Comparison of ENCODE assay signal across 11 mouse cellular contexts in the genomic region with DNA sequence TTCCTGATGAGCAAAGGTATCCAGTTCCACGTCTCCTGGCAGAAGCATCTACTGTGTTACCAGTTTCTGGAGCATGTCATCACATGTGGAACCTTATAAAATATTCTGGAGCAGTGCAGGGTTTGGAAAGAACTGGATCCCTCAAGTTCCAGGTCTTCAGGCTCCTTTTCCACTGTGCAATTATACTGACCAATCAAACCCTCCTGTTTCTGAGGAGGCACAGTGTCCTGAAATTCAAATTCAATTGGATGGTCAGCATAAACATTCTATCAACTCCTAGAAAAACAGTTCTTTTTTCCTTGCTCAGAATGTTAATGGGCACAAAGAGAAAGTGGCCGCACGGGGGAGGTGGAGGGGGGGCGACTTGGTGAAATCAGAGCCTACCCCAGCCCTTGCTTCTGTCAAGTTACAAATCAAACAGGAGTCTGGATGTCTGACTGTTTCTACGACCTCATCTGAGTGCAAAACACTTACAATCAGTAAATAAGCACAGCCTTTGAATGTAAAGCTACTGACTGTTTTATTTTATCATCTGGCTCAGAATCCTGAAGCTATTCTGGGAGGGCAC.
DNase-seq lines count a peak whose midpoint lies in the region; ATAC-seq and TF ChIP-seq lines count a peak whose summit lies in the region.
"Had no signal": no experiment of that assay in that cellular context is flagged by ENCODE, and none has a peak within 500 bp of the region (broad histone marks: within the 10 kb centered on the region; RNA-seq: fewer than 3 reads in every experiment).

No protein-coding gene starts in this region.

- H3K36me3 ChIP-seq in embryonic facial prominence, embryonic 10.5 days (replicated peaks), result no peaks in the 10 kb centered on the region
- no peaks in the 10 kb centered on the region for H3K36me3 ChIP-seq in embryonic facial prominence, embryonic 15.5 days
- no peaks in the 10 kb centered on the region for H3K36me3 ChIP-seq in myocyte (ENCODE audit: control insufficient read depth, insufficient read depth)

- TF ChIP-seq POLR2A in myocyte (IDR thresholded peaks at IDR 0.05; ENCODE audit: insufficient read length, low read depth), result no peak

- H3K79me2 ChIP-seq in myocyte (ENCODE audit: control insufficient read depth, insufficient read depth), result no peaks in the 10 kb centered on the region

- no peaks in the 10 kb centered on the region for H3K9me3 ChIP-seq in embryonic facial prominence, embryonic 10.5 days
- no peaks in the 10 kb centered on the region for H3K9me3 ChIP-seq in embryonic facial prominence, embryonic 15.5 days (replicated peaks)

- no peak for ATAC-seq in embryonic facial prominence, embryonic 15.5 days (ENCODE audit: insufficient number of reproducible peaks, low FRiP score, low TSS enrichment, low read depth)
- ATAC-seq: hindbrain, postnatal 0 days had no signal

- H3K4me3 ChIP-seq in embryonic facial prominence, embryonic 10.5 days, result no peak overlapping the region
- H3K4me3 ChIP-seq in embryonic facial prominence, embryonic 15.5 days (replicated peaks), result no peak overlapping the region
- no peak overlapping the region for H3K4me3 ChIP-seq in myocyte

- no peaks in the 10 kb centered on the region for H3K27me3 ChIP-seq in embryonic facial prominence, embryonic 10.5 days (replicated peaks; ENCODE audit: low read depth, poor library complexity, severe bottlenecking)
- H3K27me3 ChIP-seq in embryonic facial prominence, embryonic 15.5 days, result no peaks in the 10 kb centered on the region
- H3K27me3 ChIP-seq in myocyte (ENCODE audit: control insufficient read depth, insufficient read depth, insufficient read length), result no peaks in the 10 kb centered on the region

- no peak overlapping the region for H3ac ChIP-seq in myocyte (ENCODE audit: control insufficient read depth, insufficient read length)

- DNase-seq in kidney, postnatal 10 days, result peak; percentile 32
- no peak for DNase-seq in kidney, adult 18-20 months
- DNase-seq in embryonic facial prominence, embryonic 10.5 days (ENCODE audit: low spot score), result peak; percentile 54
- no peak for DNase-seq in ovary, postnatal 14 days (ENCODE audit: low spot score)
- DNase-seq in adrenal gland, postnatal 14 days, result no peak
- DNase-seq: cerebellum, adult 18-20 months; heart, adult 11 months; right cerebral cortex, postnatal 4 days had no signal

- no peak overlapping the region for H3K4me2 ChIP-seq in embryonic facial prominence, embryonic 15.5 days (replicated peaks)
- H3K4me2 ChIP-seq in myocyte (ENCODE audit: low read depth), result peak overlapping the region; percentile 3

- WGBS in embryonic facial prominence, embryonic 10.5 days, result 33% methylated on average over 5 of the region's 5 CpGs
- 20% methylated on average over 5 of the region's 5 CpGs for WGBS in embryonic facial prominence, embryonic 15.5 days

- no peak overlapping the region for H3K9ac ChIP-seq in embryonic facial prominence, embryonic 15.5 days

- H3K27ac ChIP-seq in embryonic facial prominence, embryonic 10.5 days (replicated peaks), result peak overlapping the region; percentile 72
- H3K27ac ChIP-seq in embryonic facial prominence, embryonic 15.5 days (replicated peaks), result peak overlapping the region; percentile 76
- H3K27ac ChIP-seq: hindbrain, postnatal 0 days had no signal

- peaks cover 37% of the 10 kb centered on the region for H3K4me1 ChIP-seq in embryonic facial prominence, embryonic 10.5 days
- H3K4me1 ChIP-seq in embryonic facial prominence, embryonic 15.5 days, result peaks cover 27% of the 10 kb centered on the region; the same call in 1 of the 2 replicates

TF ChIP-seq in myocyte, 11 proteins besides CTCF, POLR2A, EP300 and RAD21:
- no peak for TF ChIP-seq USF1 (IDR thresholded peaks at IDR 0.05; ENCODE audit: low read depth)
- TF ChIP-seq E2F4 (IDR thresholded peaks at IDR 0.05; ENCODE audit: insufficient read depth), result no peak
- TF ChIP-seq POLR2AphosphoS2 (IDR thresholded peaks at IDR 0.05; ENCODE audit: insufficient read length, low read depth), result no peak
- TF ChIP-seq MYOG (IDR thresholded peaks at IDR 0.05; ENCODE audit: control insufficient read depth in 1 of 3, insufficient read depth in 1 of 3, insufficient read length in 2 of 3, low read depth in 2 of 3), result no peak
- no peak for TF ChIP-seq SRF (IDR thresholded peaks at IDR 0.05; ENCODE audit: control insufficient read depth, insufficient read length, low read depth)
- TF ChIP-seq CEBPB (IDR thresholded peaks at IDR 0.05; ENCODE audit: insufficient read depth, poor library complexity, severe bottlenecking), result no peak
- no peak for TF ChIP-seq MAX (IDR thresholded peaks at IDR 0.05; ENCODE audit: low read depth)

Comparison
In these comparisons a context has a peak if more than half of its experiments do, and no peak if none do; other contexts are left out.
1. DNase-seq: peak in kidney, postnatal 10 days (single experiment) and embryonic facial prominence, embryonic 10.5 days (single experiment); none in kidney, adult 18-20 months (single experiment), ovary, postnatal 14 days (single experiment) and adrenal gland, postnatal 14 days (single experiment).